Mouse (Mus musculus) forebrain, postnatal 0 days (tissue): ENCODE results near the gene Elovl1. TPM values are rescaled to one million over a fixed set of nuclear protein-coding genes. Genes with fewer than 3 reads are reported as not detected.

ENCODE experiments used
- ATAC-seq: fragments of 200-750 bp; cut with Nextera tagmentation; 2 replicates; pipeline ENCODE4 v1.8.0; 2017; ENCODE audit warnings: mild to moderate bottlenecking, moderate library complexity
- DNase-seq: peaks from one replicate; pipeline ENCODE4 v3.0.0-alpha.2; 2015
- H3K27ac ChIP-seq: fragments of 300-500 bp; sonication (generic); 2 replicates; pipeline ENCODE4 v1.5.1; 2014; ENCODE audit warnings: low read depth, mild to moderate bottlenecking, antibody characterized with exemption, low read length, moderate library complexity, mixed read lengths
- H3K27me3 ChIP-seq: fragments of 300-500 bp; sonication (generic); 2 replicates; pipeline ENCODE4 v1.6.1; 2014; ENCODE audit warnings: mild to moderate bottlenecking, low read length, mixed read lengths; ENCODE audit not compliant: insufficient read depth
- H3K36me3 ChIP-seq: fragments of 300-500 bp; sonication (generic); 2 replicates; pipeline ENCODE4 v1.6.1; 2014; ENCODE audit warnings: mild to moderate bottlenecking, moderate library complexity; ENCODE audit not compliant: insufficient read depth
- H3K4me1 ChIP-seq: fragments of 300-500 bp; sonication (generic); 2 replicates; pipeline ENCODE4 v1.6.1; 2014; ENCODE audit warnings: antibody characterized with exemption; ENCODE audit not compliant: insufficient read depth
- H3K4me2 ChIP-seq: fragments of 300-500 bp; sonication (generic); 2 replicates; pipeline ENCODE4 v1.6.1; 2014; ENCODE audit warnings: low read depth, mild to moderate bottlenecking, moderate library complexity
- H3K4me3 ChIP-seq: fragments of 300-500 bp; sonication (generic); 2 replicates; pipeline ENCODE4 v1.5.1; 2014; ENCODE audit warnings: low read depth, low read length, mixed read lengths
- H3K9ac ChIP-seq: fragments of 300-500 bp; sonication (generic); 2 replicates; pipeline ENCODE4 v1.6.1; 2014; ENCODE audit warnings: mild to moderate bottlenecking
- H3K9me3 ChIP-seq: fragments of 300-500 bp; sonication (generic); 2 replicates; pipeline ENCODE4 v1.6.1; 2016; ENCODE audit warnings: low read length
- CTCF ChIP-seq: sonication (generic); IDR thresholded peaks from 2 replicates; pipeline ENCODE4 v1.5.1; 2016; ENCODE audit warnings: antibody characterized with exemption, control low read depth, low read depth
- WGBS: fragments of 180-500 bp; shearing (Covaris S2); extraction: QIAGEN DNeasy Blood & Tissue Kit; methylation state at CpG from one replicate; pipeline ENCODE4 v1.1.7; 2014; 5-methylcytosine and 5-hydroxymethylcytosine counted together
- polyA plus RNA-seq: library from polyadenylated mRNA; unstranded; fragments of >200 nt; fragmentation: Nextera tagmentation; extraction: Ambion mirVana; gene quantifications from 2 replicates; pipeline ENCODE4 v1.2.1, GENCODE M21; 2015
- total RNA-seq: library from RNA; depleted of rRNA; stranded (reverse); fragments of >200 nt; gene quantifications from 2 replicates; pipeline ENCODE4 v1.2.3, GENCODE M21; 2014; rRNA removed

The Elovl1 gene
- total and polyA plus RNA-seq, 2 experiments from 2014 or later: 13.9 to 22.2 TPM

DNA sequence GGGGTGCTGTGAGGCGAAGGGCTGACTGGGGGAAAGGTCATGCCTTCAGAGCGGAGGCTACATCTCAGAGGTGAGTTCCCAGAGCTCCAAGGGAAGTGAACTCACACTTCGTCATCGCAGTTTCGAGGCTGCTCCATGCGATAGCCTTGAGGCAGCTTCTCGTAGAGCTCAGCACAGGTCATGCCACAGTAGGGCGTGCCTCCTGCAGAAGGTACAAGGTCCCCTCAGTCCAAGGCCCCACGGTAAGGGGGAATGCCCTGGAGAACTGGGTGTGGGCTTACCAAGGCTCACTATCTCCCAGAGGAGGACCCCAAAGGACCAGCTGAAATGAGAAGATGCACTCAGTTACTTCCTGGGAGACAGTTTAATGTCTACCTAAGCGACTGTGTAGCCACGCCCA, 44.8 kb downstream of the Elovl1 start:
- H3K4me2 ChIP-seq: no peak overlapping the region
- 93% methylated on average over 11 of the region's 11 CpGs for WGBS
- no peaks in the 10 kb centered on the region for H3K36me3 ChIP-seq
- H3K4me1 ChIP-seq: no peaks in the 10 kb centered on the region
- ATAC-seq: no peak
- H3K27ac ChIP-seq: no peak overlapping the region
- no peak overlapping the region for H3K9ac ChIP-seq
- no peaks in the 10 kb centered on the region for H3K27me3 ChIP-seq
- no peak overlapping the region for H3K4me3 ChIP-seq
- no peak for TF ChIP-seq CTCF
- H3K9me3 ChIP-seq: no peaks in the 10 kb centered on the region
- DNase-seq: no peak

DNA sequence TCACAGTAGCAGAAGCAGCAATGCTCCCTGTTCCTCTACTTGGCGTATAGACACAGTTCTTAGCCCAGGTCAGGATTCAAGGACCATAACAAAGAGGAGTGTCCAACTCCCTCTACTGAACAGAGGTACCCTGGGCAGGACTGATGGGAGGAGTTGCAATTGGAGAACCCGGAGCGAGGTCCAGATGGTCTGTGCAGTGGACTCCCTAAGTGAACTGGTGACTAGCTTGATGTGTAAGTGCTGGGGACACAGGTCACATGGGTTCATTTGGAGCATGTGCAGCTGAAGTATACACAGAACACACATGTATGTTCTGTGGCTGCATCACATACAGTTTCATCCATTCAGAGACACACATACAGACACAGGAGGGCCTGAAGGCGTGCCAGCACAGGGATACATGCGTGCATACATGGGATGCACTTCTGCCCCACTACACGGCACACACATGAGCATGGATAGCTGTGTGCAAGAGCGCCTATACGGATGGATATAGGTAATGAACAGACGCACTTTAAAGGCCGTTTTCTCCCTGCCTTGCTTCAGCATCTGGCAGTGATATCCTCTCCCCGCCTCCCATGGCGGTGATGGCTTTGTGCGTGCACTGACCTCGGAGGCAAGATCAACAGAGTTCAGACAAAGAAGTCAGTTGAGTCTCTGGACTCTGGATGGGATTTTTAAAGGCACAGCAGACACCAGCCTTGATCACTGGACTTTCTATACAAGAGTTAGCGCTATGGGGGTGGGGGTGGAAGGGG, 49.1 kb downstream of the Elovl1 start:
- Histone ChIP-seq H3K4me1 (no peaks in the 10 kb centered on the region), H3K9me3 (no peaks in the 10 kb centered on the region), H3K9ac (no peak overlapping the region), H3K36me3 (no peaks in the 10 kb centered on the region), H3K4me2 (no peak overlapping the region), H3K27ac (no peak overlapping the region), H3K4me3 (no peak overlapping the region), H3K27me3 (no peaks in the 10 kb centered on the region)
- DNase-seq (no peak), ATAC-seq (no peak)
- 53% methylated on average over 15 of the region's 15 CpGs for WGBS
- no peak for TF ChIP-seq CTCF

Other genes with a start within 250 kb of the Elovl1 start
- 96.5 and 122 TPM in 2 replicates for gene Kdm4a, start 248.1 kb upstream of the Elovl1 start, total RNA-seq
- 29.7 and 39.0 TPM in 2 replicates for gene Kdm4a, start 248.1 kb upstream of the Elovl1 start, polyA plus RNA-seq
- gene Ptprf, start 136.7 kb upstream of the Elovl1 start, total RNA-seq: 109 and 120 TPM in 2 replicates
- gene Ptprf, start 136.7 kb upstream of the Elovl1 start, polyA plus RNA-seq: 30.5 and 45.0 TPM in 2 replicates
- gene Szt2, start 18.8 kb upstream of the Elovl1 start, total RNA-seq: 13.5 and 21.1 TPM in 2 replicates
- gene Szt2, start 18.8 kb upstream of the Elovl1 start, polyA plus RNA-seq: 1.6 and 3.4 TPM in 2 replicates
- 79.6 and 82.9 TPM in 2 replicates for gene Med8, start 18.8 kb upstream of the Elovl1 start, total RNA-seq
- gene Med8, start 18.8 kb upstream of the Elovl1 start, polyA plus RNA-seq: 86.6 and 96.2 TPM in 2 replicates
- 17.6 and 21.6 TPM in 2 replicates for gene Cdc20, start 9.3 kb downstream of the Elovl1 start, total RNA-seq
- gene Cdc20, start 9.3 kb downstream of the Elovl1 start, polyA plus RNA-seq: 24.1 and 27.1 TPM in 2 replicates
- gene Mpl, start 29.4 kb downstream of the Elovl1 start, total RNA-seq: not detected in 2 replicates
- gene Mpl, start 29.4 kb downstream of the Elovl1 start, polyA plus RNA-seq: 0.10 TPM in 1 of 2 replicates, not detected in the other
- 10.4 and 14.9 TPM in 2 replicates for gene Tie1, start 62.0 kb downstream of the Elovl1 start, total RNA-seq
- gene Tie1, start 62.0 kb downstream of the Elovl1 start, polyA plus RNA-seq: 9.5 and 9.8 TPM in 2 replicates
- gene 2610528J11Rik, start 98.9 kb downstream of the Elovl1 start, total RNA-seq: not detected in 2 replicates
- gene 2610528J11Rik, start 98.9 kb downstream of the Elovl1 start, polyA plus RNA-seq: not detected in 2 replicates
- 0.31 TPM in 1 of 2 replicates, not detected in the other for gene Tmem125, start 116.0 kb downstream of the Elovl1 start, total RNA-seq
- 0.29 and 0.39 TPM in 2 replicates for gene Tmem125, start 116.0 kb downstream of the Elovl1 start, polyA plus RNA-seq
- 0.69 and 2.0 TPM in 2 replicates for gene Cfap57, start 192.7 kb downstream of the Elovl1 start, total RNA-seq
- gene Cfap57, start 192.7 kb downstream of the Elovl1 start, polyA plus RNA-seq: 0.89 and 1.3 TPM in 2 replicates
- 48.9 and 56.3 TPM in 2 replicates for gene Ebna1bp2, start 192.7 kb downstream of the Elovl1 start, total RNA-seq
- gene Ebna1bp2, start 192.7 kb downstream of the Elovl1 start, polyA plus RNA-seq: 97.7 and 104 TPM in 2 replicates
- gene Olfr62, start 230.9 kb downstream of the Elovl1 start, total RNA-seq: not detected in 2 replicates
- not detected in 2 replicates for gene Olfr62, start 230.9 kb downstream of the Elovl1 start, polyA plus RNA-seq